Mouse (Mus musculus): ENCODE data around the gene Fam193a. TPM values are rescaled to one million over a fixed set of nuclear protein-coding genes. Genes with fewer than 3 reads are reported as not detected.

Fam193a gene
- total RNA-seq, 1 experiment, result 19.0 TPM

DNA sequence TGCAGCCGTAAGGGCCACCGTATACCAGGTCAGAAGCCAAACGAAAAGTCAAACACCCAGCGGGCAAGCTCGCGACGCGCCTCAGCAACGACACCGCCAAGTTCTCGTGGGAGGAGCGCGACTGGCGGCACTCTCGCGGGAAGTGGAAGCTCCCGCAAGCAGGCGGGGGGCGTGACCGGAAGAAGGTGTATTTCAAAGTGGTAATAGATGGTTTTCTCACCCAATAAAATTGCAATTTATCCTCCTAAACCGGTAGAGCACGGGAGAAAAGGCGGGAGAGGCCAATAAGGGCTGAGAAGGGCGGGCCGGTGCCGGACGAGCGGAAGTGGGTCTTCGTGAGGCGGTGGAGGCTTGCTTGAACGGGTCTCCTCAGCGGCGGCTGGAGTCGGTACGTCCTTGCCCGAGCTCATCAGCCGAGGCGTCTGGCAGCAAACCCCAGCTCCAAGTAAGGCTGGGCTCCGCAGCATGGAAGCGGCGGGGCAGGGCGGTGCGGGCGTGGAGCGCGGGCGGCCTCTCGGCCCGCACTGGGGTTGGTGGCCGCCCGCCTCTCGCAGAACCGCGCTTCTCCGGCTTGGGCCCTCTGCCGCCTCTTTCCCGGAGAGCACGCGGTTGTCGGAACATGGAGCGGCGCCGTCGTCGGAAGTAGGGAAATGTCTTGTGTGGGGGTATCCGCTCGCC lies 33.5 kb upstream of the Fam193a start, which contains the start of gene Rnf4:
TSS of gene Rnf4 (plus strand) at position 193 of the 678 bp plus-strand sequence.
- no peaks in the 10 kb centered on the region for H3K9me3 ChIP-seq (ENCODE audit: control insufficient read depth, insufficient read depth, low read depth, low read length)
- H3K9ac ChIP-seq (ENCODE audit: insufficient read depth, low read depth, low read length, poor library complexity, severe bottlenecking), result peak within 1 kb of the TSS; percentile 98
- peak; percentile 97 for DNase-seq (ENCODE audit: low read depth, low spot score)
- peaks cover 3% of the 10 kb centered on the region; the same call in 1 of the 2 replicates for H3K36me3 ChIP-seq (ENCODE audit: control insufficient read depth, insufficient read depth, low read length, poor library complexity, severe bottlenecking)
- peak within 1 kb of the TSS; percentile 96 for H3K27ac ChIP-seq (ENCODE audit: insufficient read depth, low read depth, low read length, poor library complexity, severe bottlenecking)
- H3K4me1 ChIP-seq (ENCODE audit: control insufficient read depth in 2 of 2, insufficient read depth in 2 of 2, low read length in 2 of 2, poor library complexity in 1 of 2), result peaks cover 1 to 3% of the 10 kb centered on the region in 2 experiments; a peak in 3 of 4 replicates
- H3K4me3 ChIP-seq (ENCODE audit: insufficient read depth in 1 of 2, low read depth in 1 of 2, low read length in 2 of 2, poor library complexity in 1 of 2, severe bottlenecking in 1 of 2), result peak within 1 kb of the TSS; percentile 88 to 89
- peak; percentile 98 for TF ChIP-seq CHD2 (IDR thresholded peaks at IDR 0.05; ENCODE audit: low read depth, low read length)
- no peak for TF ChIP-seq HCFC1 (IDR thresholded peaks at IDR 0.05; ENCODE audit: borderline replicate concordance, insufficient read depth, low read length)
- TF ChIP-seq MAFK (IDR thresholded peaks at IDR 0.05; ENCODE audit: insufficient read depth, low read depth, low read length), result no peak
- no peak for TF ChIP-seq ZC3H11A (IDR thresholded peaks at IDR 0.05; ENCODE audit: borderline replicate concordance, low read depth, low read length)
- TF ChIP-seq ZNF384 (IDR thresholded peaks at IDR 0.05; ENCODE audit: low read depth, low read length), result no peak
- in situ Hi-C loops (cut with MboI; ENCODE audit: low sequenced_read_pairs in 2 of 2, unreplicated experiment in 2 of 2), result no loop called here

DNA sequence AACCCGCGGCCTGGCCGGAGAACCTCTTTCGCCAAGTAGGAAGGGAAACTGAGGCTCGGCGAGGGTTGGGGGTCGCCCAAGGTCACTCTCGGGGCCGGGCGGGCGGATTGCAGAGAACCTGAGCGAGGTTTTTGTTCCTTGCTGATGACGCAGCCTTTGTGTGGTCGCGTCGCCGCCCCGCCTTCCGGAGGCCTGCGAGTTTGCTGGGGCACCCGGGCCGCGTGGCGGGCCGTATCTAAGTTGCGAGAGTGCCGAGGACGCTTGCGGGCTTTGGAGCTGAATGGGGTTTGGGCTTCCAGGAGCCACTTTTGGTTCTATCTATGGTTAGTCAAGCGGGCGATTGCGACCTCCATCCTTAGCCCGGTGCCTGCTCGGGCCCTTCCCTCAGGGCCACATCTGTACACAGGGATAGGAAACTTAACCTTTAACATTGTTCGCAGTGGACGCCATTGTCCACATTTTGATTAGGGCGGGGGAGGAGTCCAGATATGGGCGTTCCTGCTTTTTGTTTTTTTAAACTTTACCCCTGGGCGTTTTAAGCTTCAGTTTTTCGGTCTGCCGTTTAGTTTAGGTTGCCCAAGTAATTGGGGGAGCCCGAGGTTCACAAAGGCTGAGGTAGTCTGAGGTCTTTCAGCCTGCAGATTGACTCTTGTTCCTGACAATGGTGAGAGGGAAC lies 32.8 kb upstream of the Fam193a start:
- Histone ChIP-seq H3K9me3 (ENCODE audit: control insufficient read depth, insufficient read depth, low read depth, low read length) (no peaks in the 10 kb centered on the region), H3K4me3 (ENCODE audit: insufficient read depth in 1 of 2, low read depth in 1 of 2, low read length in 2 of 2, poor library complexity in 1 of 2, severe bottlenecking in 1 of 2) (peak overlapping the region; percentile 88 to 89), H3K4me1 (ENCODE audit: control insufficient read depth in 2 of 2, insufficient read depth in 2 of 2, low read length in 2 of 2, poor library complexity in 1 of 2) (peaks cover 1 to 3% of the 10 kb centered on the region in 2 experiments; a peak in 3 of 4 replicates), H3K36me3 (ENCODE audit: control insufficient read depth, insufficient read depth, low read length, poor library complexity, severe bottlenecking) (peaks cover 3% of the 10 kb centered on the region; the same call in 1 of the 2 replicates), H3K27ac (ENCODE audit: insufficient read depth, low read depth, low read length, poor library complexity, severe bottlenecking) (peak overlapping the region; percentile 96), H3K9ac (ENCODE audit: insufficient read depth, low read depth, low read length, poor library complexity, severe bottlenecking) (peak overlapping the region; percentile 98)
- TF ChIP-seq HCFC1 (IDR thresholded peaks at IDR 0.05; ENCODE audit: borderline replicate concordance, insufficient read depth, low read length) (no peak; the same call in 1 of the 2 replicates), ZC3H11A (IDR thresholded peaks at IDR 0.05; ENCODE audit: borderline replicate concordance, low read depth, low read length) (no peak), MAFK (IDR thresholded peaks at IDR 0.05; ENCODE audit: insufficient read depth, low read depth, low read length) (no peak), ZNF384 (IDR thresholded peaks at IDR 0.05; ENCODE audit: low read depth, low read length) (peak; percentile 71; the same call in 1 of the 2 replicates), CHD2 (IDR thresholded peaks at IDR 0.05; ENCODE audit: low read depth, low read length) (0 out of 2 replicates have a peak, but pooled peaks have one; percentile 30)
- in situ Hi-C loops (cut with MboI; ENCODE audit: low sequenced_read_pairs in 2 of 2, unreplicated experiment in 2 of 2), result no loop called here
- peak; percentile 65 for DNase-seq (ENCODE audit: low read depth, low spot score)

DNA sequence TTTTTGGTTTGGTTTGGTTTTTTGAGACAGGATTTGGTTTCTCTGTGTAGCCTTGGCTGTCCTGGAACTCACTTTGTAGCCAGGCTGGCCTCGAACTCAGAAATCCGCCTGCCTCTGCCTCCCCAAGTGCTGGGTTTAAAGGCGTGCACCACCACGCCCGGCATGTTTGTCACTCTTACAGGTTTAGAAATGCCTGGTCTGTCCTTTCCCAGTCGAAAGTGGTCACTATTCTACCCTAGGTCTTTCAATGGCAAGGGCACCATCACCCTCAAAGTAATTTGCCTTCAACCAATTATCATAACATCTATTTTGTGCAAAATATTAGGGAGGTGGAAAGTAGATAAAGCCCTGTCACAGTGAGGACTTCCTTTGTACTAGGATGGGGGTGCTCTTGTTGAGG lies 29.5 kb upstream of the Fam193a start:
- Histone ChIP-seq H3K9me3 (ENCODE audit: control insufficient read depth, insufficient read depth, low read depth, low read length) (no peaks in the 10 kb centered on the region), H3K4me3 (ENCODE audit: insufficient read depth in 1 of 2, low read depth in 1 of 2, low read length in 2 of 2, poor library complexity in 1 of 2, severe bottlenecking in 1 of 2) (no peak overlapping the region), H3K36me3 (ENCODE audit: control insufficient read depth, insufficient read depth, low read length, poor library complexity, severe bottlenecking) (peaks cover 12% of the 10 kb centered on the region), H3K4me1 (ENCODE audit: control insufficient read depth in 2 of 2, insufficient read depth in 2 of 2, low read length in 2 of 2, poor library complexity in 1 of 2) (no peaks in the 10 kb centered on the region; a peak in 2 of 4 replicates), H3K9ac (ENCODE audit: insufficient read depth, low read depth, low read length, poor library complexity, severe bottlenecking) (no peak overlapping the region), H3K27ac (ENCODE audit: insufficient read depth, low read depth, low read length, poor library complexity, severe bottlenecking) (no peak overlapping the region)
- no peak for DNase-seq (ENCODE audit: low read depth, low spot score)
- TF ChIP-seq CHD2 (IDR thresholded peaks at IDR 0.05; ENCODE audit: low read depth, low read length), result no peak
- TF ChIP-seq MAFK (IDR thresholded peaks at IDR 0.05; ENCODE audit: insufficient read depth, low read depth, low read length), result no peak
- TF ChIP-seq ZNF384 (IDR thresholded peaks at IDR 0.05; ENCODE audit: low read depth, low read length), result no peak
- no peak for TF ChIP-seq HCFC1 (IDR thresholded peaks at IDR 0.05; ENCODE audit: borderline replicate concordance, insufficient read depth, low read length)
- no peak for TF ChIP-seq ZC3H11A (IDR thresholded peaks at IDR 0.05; ENCODE audit: borderline replicate concordance, low read depth, low read length)
- in situ Hi-C loops (cut with MboI; ENCODE audit: low sequenced_read_pairs in 2 of 2, unreplicated experiment in 2 of 2), result no loop called here

DNA sequence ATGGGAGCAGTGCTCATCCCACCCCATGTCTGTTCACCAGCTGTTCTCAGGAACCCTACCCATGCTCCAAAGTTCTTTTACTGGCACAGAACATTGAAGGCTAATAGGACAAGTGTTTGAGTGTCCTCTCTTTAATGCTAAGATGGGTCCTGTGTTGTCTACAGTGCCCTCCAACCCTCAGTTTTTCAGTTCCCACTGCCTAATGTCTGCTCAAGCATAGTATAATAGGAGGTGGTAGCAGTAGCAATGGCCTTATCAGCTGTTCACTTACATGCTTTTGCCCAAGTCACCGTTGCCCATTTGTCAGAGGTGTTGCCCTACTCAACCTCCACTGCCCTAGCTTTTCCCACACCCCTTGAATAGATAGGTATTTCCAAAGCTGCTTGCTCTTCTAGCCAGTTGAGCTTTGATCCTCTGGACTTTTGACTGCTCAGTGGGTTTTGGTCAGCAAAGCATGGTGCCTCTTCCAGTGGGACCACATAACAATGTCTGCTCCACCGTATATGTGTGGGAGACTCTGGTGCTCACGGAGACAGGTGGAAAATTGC lies 17.6 kb upstream of the Fam193a start:
- no peak for DNase-seq (ENCODE audit: low read depth, low spot score)
- in situ Hi-C loops (cut with MboI; ENCODE audit: low sequenced_read_pairs in 2 of 2, unreplicated experiment in 2 of 2), result no loop called here
- H3K9me3 ChIP-seq (ENCODE audit: control insufficient read depth, insufficient read depth, low read depth, low read length), result no peaks in the 10 kb centered on the region
- no peaks in the 10 kb centered on the region for H3K4me1 ChIP-seq (ENCODE audit: control insufficient read depth in 2 of 2, insufficient read depth in 2 of 2, low read length in 2 of 2, poor library complexity in 1 of 2)
- TF ChIP-seq CHD2 (IDR thresholded peaks at IDR 0.05; ENCODE audit: low read depth, low read length) (no peak), ZC3H11A (IDR thresholded peaks at IDR 0.05; ENCODE audit: borderline replicate concordance, low read depth, low read length) (no peak), HCFC1 (IDR thresholded peaks at IDR 0.05; ENCODE audit: borderline replicate concordance, insufficient read depth, low read length) (no peak), ZNF384 (IDR thresholded peaks at IDR 0.05; ENCODE audit: low read depth, low read length) (no peak), MAFK (IDR thresholded peaks at IDR 0.05; ENCODE audit: insufficient read depth, low read depth, low read length) (no peak)
- no peak overlapping the region for H3K9ac ChIP-seq (ENCODE audit: insufficient read depth, low read depth, low read length, poor library complexity, severe bottlenecking)
- peaks cover 50% of the 10 kb centered on the region for H3K36me3 ChIP-seq (ENCODE audit: control insufficient read depth, insufficient read depth, low read length, poor library complexity, severe bottlenecking)
- H3K4me3 ChIP-seq (ENCODE audit: insufficient read depth in 1 of 2, low read depth in 1 of 2, low read length in 2 of 2, poor library complexity in 1 of 2, severe bottlenecking in 1 of 2), result no peak overlapping the region
- H3K27ac ChIP-seq (ENCODE audit: insufficient read depth, low read depth, low read length, poor library complexity, severe bottlenecking), result no peak overlapping the region
